Mouse (Mus musculus) G1E (cell line): Measurements from ENCODE around the gene Sptlc2. TPM values are rescaled to one million over a fixed set of nuclear protein-coding genes. Genes with fewer than 3 reads are reported as not detected.

Experiments used
- ATAC-seq: 2 replicates; pipeline ENCODE4 v1.8.0; 2016; ENCODE audit warnings: mild to moderate bottlenecking; ENCODE audit not compliant: insufficient number of reproducible peaks, poor library complexity, low FRiP score, severe bottlenecking; ENCODE audit errors: extremely low read depth
- DNase-seq: peaks from one replicate; pipeline ENCODE4 v3.0.0; 2012; ENCODE audit warnings: low spot score
- H3K27me3 ChIP-seq: 2 replicates; pipeline ENCODE4 v1.6.1; 2012; ENCODE audit warnings: mild to moderate bottlenecking, low read length, inconsistent platforms; ENCODE audit not compliant: insufficient read depth
- H3K36me3 ChIP-seq: replicated peaks from 2 replicates; pipeline ENCODE3; 2012; ENCODE audit warnings: mild to moderate bottlenecking, inconsistent platforms
- H3K4me1 ChIP-seq: 2 replicates; pipeline ENCODE4 v1.6.1; 2012; ENCODE audit warnings: low read depth, low read length, inconsistent platforms, mixed read lengths; ENCODE audit not compliant: insufficient read depth
- H3K4me3 ChIP-seq: 2 replicates; pipeline ENCODE4 v1.5.1; 2012; ENCODE audit warnings: low read depth, mild to moderate bottlenecking, inconsistent platforms, low read length, moderate library complexity, mixed read lengths
- H3K9me3 ChIP-seq: replicated peaks from 2 replicates; pipeline ENCODE4 v1.6.1; 2012; ENCODE audit warnings: inconsistent platforms
- CTCF ChIP-seq: IDR thresholded peaks from 2 replicates; pipeline ENCODE4 v1.5.1; 2012; ENCODE audit warnings: low read depth, low read length, inconsistent platforms, mixed read lengths
- GATA1 ChIP-seq: IDR thresholded peaks from 2 replicates; pipeline ENCODE4 v1.6.1; 2012; ENCODE audit warnings: borderline replicate concordance, low read length, inconsistent platforms, mixed read lengths
- GATA2 ChIP-seq: IDR thresholded peaks from 2 replicates; pipeline ENCODE4 v1.6.1; 2012; ENCODE audit warnings: low read depth, low read length, inconsistent platforms, borderline replicate concordance
- POLR2AphosphoS5 ChIP-seq: IDR thresholded peaks from 2 replicates; pipeline ENCODE4 v1.6.1; 2012; ENCODE audit warnings: low read depth, low read length, inconsistent platforms; ENCODE audit not compliant: insufficient replicate concordance
- TAL1 ChIP-seq: conservative IDR thresholded peaks from 2 replicates; pipeline ENCODE4 v1.6.1; 2012; ENCODE audit warnings: low read depth, low read length, inconsistent platforms, mixed read lengths
- polyA plus RNA-seq: library from polyadenylated mRNA; stranded (reverse); fragments of >175 nt; gene quantifications from 2 replicates; pipeline ENCODE4 v1.2.3, GENCODE M21; 2012
- total RNA-seq, 2 experiments: library from RNA; stranded (forward) in 1 of 2; stranded (reverse) in 1 of 2; fragments of 200-1000 nt in 1 of 2; fragments of >200 nt in 1 of 2; fragmentation: Nextera tagmentation in 1 of 2; gene quantifications; 2 replicates each; pipeline ENCODE4 v1.2.3; 2014 to 2017

The Sptlc2 gene
- total and polyA plus RNA-seq, 3 experiments = 50.5 to 212 (median 111) TPM

GRCm38 (mm10) chr12:87399119-87399819, 11.1 kb upstream of the Sptlc2 start:
- Histone ChIP-seq H3K9me3 (no peaks in the 10 kb centered on the region), H3K4me3 (no peak overlapping the region), H3K36me3 (no peaks in the 10 kb centered on the region), H3K27me3 (peaks cover 56% of the 10 kb centered on the region), H3K4me1 (peaks cover 2% of the 10 kb centered on the region; the same call in 1 of the 2 replicates)
- DNase-seq (no peak), ATAC-seq (no peak)
- no peak for TF ChIP-seq GATA1
- TF ChIP-seq POLR2AphosphoS5 = no peak
- no peak for TF ChIP-seq GATA2
- no peak for TF ChIP-seq TAL1
- TF ChIP-seq CTCF = no peak

GRCm38 (mm10) chr12:87397811-87398417, 9.8 kb upstream of the Sptlc2 start:
- no peak for DNase-seq
- H3K9me3 ChIP-seq = no peaks in the 10 kb centered on the region
- no peaks in the 10 kb centered on the region for H3K36me3 ChIP-seq
- no peak for ATAC-seq
- no peak overlapping the region for H3K4me3 ChIP-seq
- H3K4me1 ChIP-seq = 0 out of 2 replicates have a peak, but pooled peaks cover 2% of the 10 kb centered on the region
- TF ChIP-seq GATA2 = no peak
- TF ChIP-seq POLR2AphosphoS5 = no peak
- no peak for TF ChIP-seq CTCF
- TF ChIP-seq GATA1 = no peak
- TF ChIP-seq TAL1 = no peak
- peaks cover 60% of the 10 kb centered on the region for H3K27me3 ChIP-seq

GRCm38 (mm10) chr12:87397126-87397525, 9.0 kb upstream of the Sptlc2 start:
- no peak for ATAC-seq
- TF ChIP-seq GATA1 (no peak), TAL1 (no peak), POLR2AphosphoS5 (no peak), CTCF (no peak), GATA2 (no peak)
- no peaks in the 10 kb centered on the region for H3K36me3 ChIP-seq

GRCm38 (mm10) chr12:87394316-87394715, 6.2 kb upstream of the Sptlc2 start:
- TF ChIP-seq GATA2 (no peak), CTCF (no peak), TAL1 (no peak), POLR2AphosphoS5 (no peak), GATA1 (no peak)
- no peak overlapping the region for H3K4me3 ChIP-seq
- no peaks in the 10 kb centered on the region for H3K9me3 ChIP-seq
- DNase-seq (no peak), ATAC-seq (no peak)
- H3K27me3 ChIP-seq = peaks cover 64% of the 10 kb centered on the region
- H3K36me3 ChIP-seq = no peaks in the 10 kb centered on the region
- peaks cover 2% of the 10 kb centered on the region; the same call in 1 of the 2 replicates for H3K4me1 ChIP-seq

More at GRCm38 (mm10) chr12:87397126-87397525, 9.0 kb upstream of the Sptlc2 start:
- H3K9me3 ChIP-seq = no peaks in the 10 kb centered on the region
- no peak for DNase-seq
- H3K27me3 ChIP-seq = peaks cover 65% of the 10 kb centered on the region
- no peak overlapping the region for H3K4me3 ChIP-seq
- H3K4me1 ChIP-seq = 0 out of 2 replicates have a peak, but pooled peaks cover 2% of the 10 kb centered on the region

- DNase-seq = no peak
- Histone ChIP-seq H3K9me3 (no peaks in the 10 kb centered on the region), H3K36me3 (no peaks in the 10 kb centered on the region), H3K4me1 (peaks cover 9% of the 10 kb centered on the region; the same call in 1 of the 2 replicates), H3K4me3 (no peak overlapping the region), H3K27me3 (peaks cover 59% of the 10 kb centered on the region)
- no peak for TF ChIP-seq GATA1
- no peak for TF ChIP-seq GATA2
- no peak for TF ChIP-seq CTCF
- TF ChIP-seq POLR2AphosphoS5 = no peak
- TF ChIP-seq TAL1 = no peak
- no peak for ATAC-seq
Observed at GRCm38 (mm10) chr12:87393447-87394145, 5.4 kb upstream of the Sptlc2 start.

GRCm38 (mm10) chr12:87391355-87391754, 3.2 kb upstream of the Sptlc2 start:
- no peaks in the 10 kb centered on the region for H3K9me3 ChIP-seq
- peaks cover 23% of the 10 kb centered on the region for H3K4me1 ChIP-seq
- peaks cover 44% of the 10 kb centered on the region for H3K27me3 ChIP-seq
- H3K4me3 ChIP-seq = no peak overlapping the region
- DNase-seq (no peak), ATAC-seq (no peak)
- no peak for TF ChIP-seq POLR2AphosphoS5
- TF ChIP-seq CTCF = no peak
- TF ChIP-seq GATA2 = no peak
- TF ChIP-seq TAL1 = no peak
- no peak for TF ChIP-seq GATA1
- no peaks in the 10 kb centered on the region for H3K36me3 ChIP-seq
